Mouse (Mus musculus): ENCODE data around the gene Lrp2. TPM values are rescaled to one million over a fixed set of nuclear protein-coding genes. Genes with fewer than 3 reads are reported as not detected.

Gene Lrp2
- total and polyA plus RNA-seq, 3 experiments, result under 0.01 to 0.07 (median 0.01) TPM

DNA sequence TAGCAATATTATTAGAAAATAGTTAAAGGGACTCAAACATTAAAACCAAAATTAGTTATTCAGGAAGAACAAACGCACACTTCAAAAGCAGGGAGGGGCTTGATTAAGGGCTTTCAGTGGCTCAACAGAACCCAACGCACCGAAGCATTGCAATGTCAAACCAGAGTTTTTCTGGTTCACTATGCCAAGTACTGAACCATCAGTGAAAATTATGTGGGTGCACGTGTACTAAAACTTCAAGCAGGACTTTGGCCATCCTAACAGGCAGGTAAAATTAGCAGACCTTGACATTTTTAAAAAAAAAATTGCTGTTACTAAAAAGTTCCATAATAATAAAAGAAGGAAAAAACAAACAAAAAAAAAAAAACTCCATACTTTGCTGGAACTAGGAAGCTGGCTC, 25.6 kb downstream of the Lrp2 start:
- in situ Hi-C loops (cut with MboI; ENCODE audit: low pct_ligation_motif_present, low pct_unique_long_range_greater_than_20kb, low sequenced_read_pairs), result no loop called here

GRCm38 (mm10) chr2:69559380-69559779, 26.5 kb downstream of the Lrp2 start:
- dilution Hi-C loops (cut with MboI; ENCODE audit: extremely low pct_ligation_motif_present, extremely low pct_unique_long_range_greater_than_20kb, low sequenced_read_pairs) (no loop called here), in situ Hi-C loops (cut with MboI; ENCODE audit: low pct_ligation_motif_present, low pct_unique_long_range_greater_than_20kb, low sequenced_read_pairs) (no loop called here)
- Histone ChIP-seq H3K4me3 (replicated peaks in 1 of 3; ENCODE audit: low read depth in 2 of 3, low read length in 2 of 3, poor library complexity in 1 of 3) (no peak overlapping the region), H3K27ac (ENCODE audit: insufficient read depth, low read depth) (no peak overlapping the region), H3K4me1 (ENCODE audit: control insufficient read depth in 1 of 2, insufficient read depth in 2 of 2) (no peaks in the 10 kb centered on the region), H3K9me3 (replicated peaks; ENCODE audit: low read length) (no peaks in the 10 kb centered on the region), H3K79me2 (replicated peaks; ENCODE audit: control insufficient read depth, extremely low read depth, insufficient read depth, poor library complexity, severe bottlenecking) (no peaks in the 10 kb centered on the region), H3K4me2 (ENCODE audit: insufficient read depth, low read depth, poor library complexity, severe bottlenecking) (no peak overlapping the region), H3K9ac (ENCODE audit: insufficient read depth, low read depth) (no peak overlapping the region), H3K27me3 (replicated peaks) (no peaks in the 10 kb centered on the region), H3K36me3 (replicated peaks in 1 of 2; ENCODE audit: control insufficient read depth in 1 of 2, insufficient read depth in 1 of 2, low read length in 1 of 2) (no peaks in the 10 kb centered on the region)
- TF ChIP-seq MEF2A (IDR thresholded peaks at IDR 0.05; ENCODE audit: borderline replicate concordance, low read depth, low read length) (no peak), KAT2A (IDR thresholded peaks at IDR 0.05; ENCODE audit: insufficient replicate concordance, low read length) (no peak)
- no peak for DNase-seq (ENCODE audit: extremely low read depth)

More for the DNA sequence above, 25.6 kb downstream of the Lrp2 start:
- H3K4me2 ChIP-seq (ENCODE audit: insufficient read depth, low read depth, poor library complexity, severe bottlenecking), result no peak overlapping the region
- H3K9me3 ChIP-seq (replicated peaks; ENCODE audit: low read length), result no peaks in the 10 kb centered on the region
- no peaks in the 10 kb centered on the region for H3K27me3 ChIP-seq (replicated peaks)
- DNase-seq (ENCODE audit: extremely low read depth), result no peak
- H3K79me2 ChIP-seq (replicated peaks; ENCODE audit: control insufficient read depth, extremely low read depth, insufficient read depth, poor library complexity, severe bottlenecking), result no peaks in the 10 kb centered on the region
- H3K9ac ChIP-seq (ENCODE audit: insufficient read depth, low read depth), result no peak overlapping the region
- H3K4me1 ChIP-seq (ENCODE audit: control insufficient read depth in 1 of 2, insufficient read depth in 2 of 2), result no peaks in the 10 kb centered on the region
- TF ChIP-seq HCFC1 (IDR thresholded peaks at IDR 0.05; ENCODE audit: low read depth, low read length) (no peak), ZC3H11A (IDR thresholded peaks at IDR 0.05; ENCODE audit: low read depth, low read length) (no peak), MEF2A (IDR thresholded peaks at IDR 0.05; ENCODE audit: borderline replicate concordance, low read depth, low read length) (no peak), TBP (conservative IDR thresholded peaks at IDR 0.05; ENCODE audit: low read depth, low read length) (no peak), ZKSCAN1 (IDR thresholded peaks at IDR 0.05; ENCODE audit: borderline replicate concordance, low read depth, low read length) (no peak), CHD1 (IDR thresholded peaks at IDR 0.05; ENCODE audit: low read depth, low read length) (no peak), UBTF (IDR thresholded peaks at IDR 0.05; ENCODE audit: low read depth, low read length) (no peak)
- no peak overlapping the region for H3K4me3 ChIP-seq (replicated peaks in 1 of 3; ENCODE audit: low read depth in 2 of 3, low read length in 2 of 3, poor library complexity in 1 of 3)
- dilution Hi-C loops (cut with MboI; ENCODE audit: extremely low pct_ligation_motif_present, extremely low pct_unique_long_range_greater_than_20kb, low sequenced_read_pairs), result no loop called here
- no peaks in the 10 kb centered on the region for H3K36me3 ChIP-seq (replicated peaks in 1 of 2; ENCODE audit: control insufficient read depth in 1 of 2, insufficient read depth in 1 of 2, low read length in 1 of 2)
- no peak overlapping the region for H3K27ac ChIP-seq (ENCODE audit: insufficient read depth, low read depth)

DNA sequence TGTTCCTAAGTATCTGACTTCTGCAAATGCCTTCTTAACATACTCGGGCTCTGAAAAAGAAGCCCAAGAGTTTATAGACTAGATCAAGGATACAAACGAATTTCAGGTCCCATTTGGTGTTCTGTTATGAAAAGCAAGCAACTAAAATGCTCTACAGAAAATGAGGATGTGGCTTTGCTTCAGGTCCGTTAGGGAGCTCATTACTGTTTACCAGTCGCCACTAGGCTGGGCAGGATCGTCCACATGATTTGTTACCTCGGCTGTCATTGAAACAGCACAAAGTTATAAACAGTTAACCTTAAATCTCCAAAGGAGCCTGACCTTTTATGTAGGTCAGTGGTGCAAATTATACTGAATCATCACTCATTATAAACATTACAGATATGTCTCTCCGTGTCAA, 29.2 kb downstream of the Lrp2 start:
- no peak overlapping the region for H3K4me2 ChIP-seq (ENCODE audit: insufficient read depth, low read depth, poor library complexity, severe bottlenecking)
- no peak for TF ChIP-seq EP300 (IDR thresholded peaks at IDR 0.05; ENCODE audit: low read length)
- no peak for TF ChIP-seq MXI1 (IDR thresholded peaks at IDR 0.05; ENCODE audit: low read depth, low read length)
- no peak for TF ChIP-seq POLR2A (IDR thresholded peaks at IDR 0.05; ENCODE audit: low read depth, low read length)
- TF ChIP-seq UBTF (IDR thresholded peaks at IDR 0.05; ENCODE audit: low read depth, low read length), result no peak
- TF ChIP-seq POLR2AphosphoS2 (IDR thresholded peaks at IDR 0.05; ENCODE audit: low read depth, low read length), result no peak
- no peak for TF ChIP-seq KAT2A (IDR thresholded peaks at IDR 0.05; ENCODE audit: insufficient replicate concordance, low read length)
- no peak for TF ChIP-seq TBP (conservative IDR thresholded peaks at IDR 0.05; ENCODE audit: low read depth, low read length)
- DNase-seq (ENCODE audit: extremely low read depth), result no peak
- no peaks in the 10 kb centered on the region for H3K27me3 ChIP-seq (replicated peaks)
- H3K9me3 ChIP-seq (replicated peaks; ENCODE audit: low read length), result no peaks in the 10 kb centered on the region
- no peak overlapping the region for H3K9ac ChIP-seq (ENCODE audit: insufficient read depth, low read depth)
- H3K4me1 ChIP-seq (ENCODE audit: control insufficient read depth in 1 of 2, insufficient read depth in 2 of 2), result no peaks in the 10 kb centered on the region; a peak in 1 of 4 replicates
- no peaks in the 10 kb centered on the region for H3K36me3 ChIP-seq (replicated peaks in 1 of 2; ENCODE audit: control insufficient read depth in 1 of 2, insufficient read depth in 1 of 2, low read length in 1 of 2)
- no peak overlapping the region for H3K27ac ChIP-seq (ENCODE audit: insufficient read depth, low read depth)
- in situ Hi-C loops (cut with MboI; ENCODE audit: low pct_ligation_motif_present, low pct_unique_long_range_greater_than_20kb, low sequenced_read_pairs) (no loop called here), dilution Hi-C loops (cut with MboI; ENCODE audit: extremely low pct_ligation_motif_present, extremely low pct_unique_long_range_greater_than_20kb, low sequenced_read_pairs) (no loop called here)
- H3K79me2 ChIP-seq (replicated peaks; ENCODE audit: control insufficient read depth, extremely low read depth, insufficient read depth, poor library complexity, severe bottlenecking), result no peaks in the 10 kb centered on the region
- no peak overlapping the region for H3K4me3 ChIP-seq (replicated peaks in 1 of 3; ENCODE audit: low read depth in 2 of 3, low read length in 2 of 3, poor library complexity in 1 of 3)
